Mouse (Mus musculus) liver, embryonic 11.5 days (tissue): ENCODE measurements around the gene Slc25a40. TPM values are rescaled to one million over a fixed set of nuclear protein-coding genes. Genes with fewer than 3 reads are reported as not detected.

Source experiments
- ATAC-seq: fragments of 200-750 bp; cut with Nextera tagmentation; replicated peaks from 2 replicates; pipeline ENCODE4 v1.8.0; 2017; ENCODE audit warnings: moderate number of reproducible peaks, mild to moderate bottlenecking, moderate TSS enrichment, moderate library complexity; ENCODE audit not compliant: low FRiP score
- DNase-seq: peaks from one replicate; pipeline ENCODE4 v3.0.0-alpha.2; 2017; ENCODE audit warnings: low spot score
- H3K27ac ChIP-seq: fragments of 300-500 bp; sonication (generic); 2 replicates; pipeline ENCODE4 v1.5.1; 2014; ENCODE audit warnings: mild to moderate bottlenecking, low read depth, low read length, control low read depth
- H3K27me3 ChIP-seq: fragments of 300-500 bp; sonication (generic); replicated peaks from 2 replicates; pipeline ENCODE4 v1.6.1; 2014; ENCODE audit warnings: low read length, mixed read lengths; ENCODE audit not compliant: control insufficient read depth, insufficient read depth
- H3K36me3 ChIP-seq: fragments of 300-500 bp; sonication (generic); 2 replicates; pipeline ENCODE4 v1.6.1; 2014; ENCODE audit warnings: mild to moderate bottlenecking, low read length, moderate library complexity, mixed read lengths; ENCODE audit not compliant: control insufficient read depth, insufficient read depth
- H3K4me1 ChIP-seq: fragments of 300-500 bp; sonication (generic); replicated peaks from 2 replicates; pipeline ENCODE4 v1.6.1; 2014; ENCODE audit warnings: low read length, mixed read lengths; ENCODE audit not compliant: control insufficient read depth, insufficient read depth
- H3K4me2 ChIP-seq: fragments of 300-500 bp; sonication (generic); 2 replicates; pipeline ENCODE4 v1.6.1; 2014; ENCODE audit warnings: mild to moderate bottlenecking, control low read depth, moderate library complexity
- H3K4me3 ChIP-seq: fragments of 300-500 bp; sonication (generic); 2 replicates; pipeline ENCODE4 v1.5.1; 2014; ENCODE audit warnings: low read depth, low read length, control low read depth
- H3K9ac ChIP-seq: fragments of 300-500 bp; sonication (generic); 2 replicates; pipeline ENCODE4 v1.6.1; 2014; ENCODE audit warnings: low read depth, low read length, control low read depth
- H3K9me3 ChIP-seq: fragments of 300-500 bp; sonication (generic); 2 replicates; pipeline ENCODE4 v1.6.1; 2016; ENCODE audit warnings: low read length, inconsistent platforms, mixed read lengths; ENCODE audit not compliant: control insufficient read depth
- WGBS: fragments of 180-500 bp; shearing (Covaris S2); extraction: QIAGEN DNeasy Blood & Tissue Kit; methylation state at CpG from one replicate; pipeline ENCODE4 v1.1.7; 2014; 5-methylcytosine and 5-hydroxymethylcytosine counted together
- polyA plus RNA-seq: library from polyadenylated mRNA; unstranded; fragments of >200 nt; fragmentation: Nextera tagmentation; extraction: Ambion mirVana; gene quantifications from 2 replicates; pipeline ENCODE4 v1.2.1, GENCODE M21; 2014

Gene Slc25a40
- polyA plus RNA-seq, 1 experiment from 2014 or later: 8.6 TPM

GRCm38 (mm10) chr5:8421424-8421823, 1.2 kb upstream of the Slc25a40 start:
- Histone ChIP-seq H3K9ac (peak overlapping the region; percentile 87), H3K9me3 (no peaks in the 10 kb centered on the region), H3K4me3 (peak overlapping the region; percentile 68), H3K4me2 (peak overlapping the region; percentile 78), H3K36me3 (peaks cover 5% of the 10 kb centered on the region; the same call in 1 of the 2 replicates), H3K4me1 (peaks cover 6% of the 10 kb centered on the region), H3K27ac (no peak overlapping the region), H3K27me3 (no peaks in the 10 kb centered on the region)
- 14% methylated on average over 3 of the region's 3 CpGs for WGBS
- no peak for DNase-seq
- no peak for ATAC-seq

DNA sequence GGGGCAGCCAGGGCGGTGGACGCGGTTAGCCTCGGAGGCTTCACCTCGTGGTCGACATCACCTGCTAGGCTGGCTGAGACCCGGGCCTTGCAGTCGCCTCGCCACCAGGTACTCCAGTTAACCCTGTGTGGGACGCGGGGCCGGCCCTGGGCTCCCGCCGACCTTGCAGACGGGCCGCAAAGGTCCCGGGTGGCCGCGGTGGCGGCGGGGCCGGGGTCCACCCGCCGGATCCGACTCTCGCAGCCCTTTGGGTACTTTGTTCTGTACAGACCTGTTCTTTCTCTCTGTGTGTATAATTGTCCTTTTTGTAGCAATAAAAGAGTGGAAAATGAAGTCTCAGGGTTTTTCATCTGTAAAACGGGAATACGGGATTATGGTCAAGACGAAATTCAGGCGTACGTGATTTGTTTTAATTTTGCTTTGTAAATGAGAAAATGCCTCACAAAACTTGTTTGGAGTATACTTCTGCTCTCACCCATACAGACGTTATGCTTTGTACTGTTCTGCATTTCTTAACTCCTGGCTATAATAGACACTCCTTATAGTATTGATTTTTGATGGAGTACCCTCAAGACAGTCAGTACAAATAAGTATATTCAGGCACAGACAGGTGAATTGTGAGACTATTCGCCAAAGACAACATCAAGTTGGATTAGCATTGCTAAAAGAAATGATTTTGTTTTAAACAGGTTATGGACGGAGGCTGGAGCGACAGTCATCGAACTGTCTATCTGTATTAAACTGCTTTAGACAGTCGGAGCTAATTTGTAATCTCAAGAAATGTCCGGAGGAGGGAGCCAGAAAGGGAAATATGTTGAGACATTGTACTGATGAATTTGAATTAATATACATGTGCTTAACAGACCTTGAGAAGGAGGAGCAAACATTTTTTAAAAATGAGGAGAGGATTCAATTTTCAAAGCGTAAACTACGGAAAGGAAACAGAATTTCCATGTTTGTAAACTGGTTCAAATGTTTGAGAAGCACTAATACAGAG, 580 bp downstream of the Slc25a40 start:
- H3K4me1 ChIP-seq: peaks cover 6% of the 10 kb centered on the region
- H3K9me3 ChIP-seq: no peaks in the 10 kb centered on the region
- WGBS: 1% methylated on average over 40 of the region's 40 CpGs
- DNase-seq (no peak), ATAC-seq (no peak)
- no peaks in the 10 kb centered on the region for H3K27me3 ChIP-seq
- H3K4me3 ChIP-seq: peak overlapping the region; percentile 68
- peaks cover 2% of the 10 kb centered on the region; the same call in 1 of the 2 replicates for H3K36me3 ChIP-seq
- H3K27ac ChIP-seq: peak overlapping the region; percentile 52
- peak overlapping the region; percentile 88 for H3K9ac ChIP-seq
- peak overlapping the region; percentile 69 for H3K4me2 ChIP-seq

DNA sequence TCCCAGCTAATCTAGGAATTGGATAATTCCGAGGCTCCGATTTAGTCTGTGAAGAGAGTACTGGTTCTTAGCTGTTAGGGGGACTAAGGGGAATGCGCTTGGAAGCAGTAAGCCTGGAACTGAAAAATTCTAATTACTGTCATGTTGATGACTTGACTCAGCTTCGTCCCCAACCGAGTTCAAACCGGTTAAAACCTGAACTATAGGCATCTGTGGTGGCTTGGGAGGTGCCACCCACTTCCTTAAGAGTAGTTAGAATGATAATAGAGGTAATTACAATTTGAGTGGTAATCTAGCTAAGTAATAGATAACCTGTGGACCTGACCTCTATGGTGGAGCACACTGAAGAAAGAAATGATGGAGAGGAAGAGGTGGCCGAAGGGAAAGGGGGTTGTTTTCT, 1.5 kb downstream of the Slc25a40 start:
- Histone ChIP-seq H3K4me2 (peak overlapping the region; percentile 69), H3K27ac (no peak overlapping the region), H3K9ac (peak overlapping the region; percentile 88), H3K9me3 (no peaks in the 10 kb centered on the region), H3K27me3 (no peaks in the 10 kb centered on the region), H3K36me3 (peaks cover 4% of the 10 kb centered on the region; the same call in 1 of the 2 replicates), H3K4me1 (peaks cover 6% of the 10 kb centered on the region), H3K4me3 (peak overlapping the region; percentile 68)
- 20% methylated on average over 7 of the region's 7 CpGs for WGBS
- ATAC-seq (no peak), DNase-seq (no peak)

- WGBS: 64% methylated on average over 5 of the region's 5 CpGs
- no peak for DNase-seq
These were observed 3.2 kb downstream of the Slc25a40 start for GRCm38 (mm10) chr5:8425899-8426298.

GRCm38 (mm10) chr5:8437481-8438156, 15.0 kb downstream of the Slc25a40 start:
- no peak for ATAC-seq
- WGBS: 91% methylated on average over 5 of the region's 5 CpGs

More at GRCm38 (mm10) chr5:8425899-8426298, 3.2 kb downstream of the Slc25a40 start:
- no peaks in the 10 kb centered on the region for H3K9me3 ChIP-seq
- H3K4me1 ChIP-seq: peaks cover 6% of the 10 kb centered on the region
- H3K27ac ChIP-seq: no peak overlapping the region
- ATAC-seq: no peak
- no peak overlapping the region for H3K4me2 ChIP-seq
- no peak overlapping the region for H3K4me3 ChIP-seq
- no peak overlapping the region for H3K9ac ChIP-seq
- peaks cover 4% of the 10 kb centered on the region; the same call in 1 of the 2 replicates for H3K36me3 ChIP-seq
- H3K27me3 ChIP-seq: no peaks in the 10 kb centered on the region

GRCm38 (mm10) chr5:8439095-8439494, 16.4 kb downstream of the Slc25a40 start:
- H3K36me3 ChIP-seq: no peaks in the 10 kb centered on the region
- WGBS: 59% methylated on average over 2 of the region's 2 CpGs
- no peaks in the 10 kb centered on the region for H3K27me3 ChIP-seq

More at GRCm38 (mm10) chr5:8437481-8438156, 15.0 kb downstream of the Slc25a40 start:
- H3K4me1 ChIP-seq: no peaks in the 10 kb centered on the region
- no peak for DNase-seq
- H3K9me3 ChIP-seq: no peaks in the 10 kb centered on the region
- no peak overlapping the region for H3K9ac ChIP-seq
- no peaks in the 10 kb centered on the region for H3K36me3 ChIP-seq
- H3K4me2 ChIP-seq: no peak overlapping the region
- H3K27me3 ChIP-seq: no peaks in the 10 kb centered on the region
- no peak overlapping the region for H3K4me3 ChIP-seq
- no peak overlapping the region for H3K27ac ChIP-seq

GRCm38 (mm10) chr5:8455565-8455964, 32.9 kb downstream of the Slc25a40 start:
- no peaks in the 10 kb centered on the region; the same call in 1 of the 2 replicates for H3K36me3 ChIP-seq
- no peak for DNase-seq
- ATAC-seq: no peak

More at GRCm38 (mm10) chr5:8439095-8439494, 16.4 kb downstream of the Slc25a40 start:
- Histone ChIP-seq H3K4me2 (no peak overlapping the region), H3K9me3 (no peaks in the 10 kb centered on the region), H3K4me1 (no peaks in the 10 kb centered on the region), H3K9ac (no peak overlapping the region), H3K27ac (no peak overlapping the region), H3K4me3 (no peak overlapping the region)
- ATAC-seq (no peak), DNase-seq (no peak)

DNA sequence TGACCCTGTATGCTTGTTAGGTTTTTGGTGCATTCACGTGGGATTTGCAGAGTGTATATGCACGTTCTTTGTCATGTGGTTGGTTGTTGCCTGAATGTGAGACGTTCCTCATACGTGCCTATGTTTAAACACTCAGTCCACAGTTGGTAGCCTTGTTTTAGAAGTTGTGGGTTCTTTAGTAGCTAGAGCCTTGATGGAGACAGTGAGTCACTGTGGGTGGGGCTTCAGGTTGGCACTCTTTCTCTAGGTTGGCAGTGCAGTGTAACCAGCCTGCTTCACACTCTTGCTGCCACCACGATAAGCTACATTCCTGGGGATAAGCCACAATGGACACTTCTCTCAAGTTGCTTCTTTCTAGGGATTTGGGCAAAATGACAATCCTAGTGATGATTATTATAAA, 33.9 kb downstream of the Slc25a40 start:
- no peaks in the 10 kb centered on the region for H3K9me3 ChIP-seq
- DNase-seq (no peak), ATAC-seq (no peak)
- no peak overlapping the region for H3K4me3 ChIP-seq
- no peak overlapping the region for H3K4me2 ChIP-seq
- no peaks in the 10 kb centered on the region; the same call in 1 of the 2 replicates for H3K36me3 ChIP-seq
- no peak overlapping the region for H3K27ac ChIP-seq
- no peaks in the 10 kb centered on the region for H3K27me3 ChIP-seq
- no peaks in the 10 kb centered on the region for H3K4me1 ChIP-seq
- 92% methylated on average over 5 of the region's 5 CpGs for WGBS
- no peak overlapping the region for H3K9ac ChIP-seq

More at GRCm38 (mm10) chr5:8455565-8455964, 32.9 kb downstream of the Slc25a40 start:
- H3K4me2 ChIP-seq: no peak overlapping the region
- H3K27me3 ChIP-seq: no peaks in the 10 kb centered on the region
- no peak overlapping the region for H3K9ac ChIP-seq
- no peak overlapping the region for H3K27ac ChIP-seq
- no peak overlapping the region for H3K4me3 ChIP-seq
- H3K4me1 ChIP-seq: no peaks in the 10 kb centered on the region
- H3K9me3 ChIP-seq: no peaks in the 10 kb centered on the region
